Mouse (Mus musculus) cerebellum, postnatal 25 days (tissue): ENCODE results near the gene Ranbp9.
A peak's percentile ranks its signal among the peaks of the same experiment; 100 is the strongest.

Experiments used
- DNase-seq, 2 experiments: peaks; one replicate each; pipeline ENCODE4 v3.0.0; 2021; ENCODE audit warnings: mixed read lengths in 2 of 2

The Ranbp9 gene

GRCm38 (mm10) chr13:43356346-43357125, 124.5 kb downstream of the Ranbp9 start:
- DNase-seq: peak; percentile 52 to 65

GRCm38 (mm10) chr13:43354362-43354761, 126.7 kb downstream of the Ranbp9 start:
- no peak for DNase-seq

- peak; percentile 25 to 51 for DNase-seq
These were observed 127.7 kb downstream of the Ranbp9 start for GRCm38 (mm10) chr13:43353356-43353755.
